Mouse (Mus musculus): Measurements from ENCODE around the gene Lingo1. TPM values are rescaled to one million over a fixed set of nuclear protein-coding genes. Genes with fewer than 3 reads are reported as not detected.

Lingo1 gene
- polyA plus RNA-seq, 1 experiment from 2014 or later = 1.8 TPM

GRCm38 (mm10) chr9:56662946-56663345 is 133.3 kb downstream of the Lingo1 start:
- H3K4me2 ChIP-seq = no peak overlapping the region
- 82% methylated on average over 7 of the region's 7 CpGs for WGBS
- H3K9ac ChIP-seq = no peak overlapping the region
- H3K9me3 ChIP-seq (replicated peaks) = no peaks in the 10 kb centered on the region
- no peak overlapping the region for H3K4me3 ChIP-seq
- H3K36me3 ChIP-seq = no peaks in the 10 kb centered on the region
- ATAC-seq (ENCODE audit: insufficient number of reproducible peaks, low FRiP score) = no peak
- H3K27ac ChIP-seq (ENCODE audit: poor library complexity, severe bottlenecking) = no peak overlapping the region
- H3K27me3 ChIP-seq (replicated peaks) = peaks cover 25% of the 10 kb centered on the region
- H3K4me1 ChIP-seq (replicated peaks) = no peaks in the 10 kb centered on the region

- Histone ChIP-seq H3K36me3 (no peaks in the 10 kb centered on the region), H3K4me1 (replicated peaks) (no peaks in the 10 kb centered on the region), H3K9ac (no peak overlapping the region), H3K4me3 (no peak overlapping the region), H3K27me3 (replicated peaks) (peaks cover 26% of the 10 kb centered on the region), H3K4me2 (no peak overlapping the region), H3K9me3 (replicated peaks) (no peaks in the 10 kb centered on the region), H3K27ac (ENCODE audit: poor library complexity, severe bottlenecking) (no peak overlapping the region)
- no peak for ATAC-seq (ENCODE audit: insufficient number of reproducible peaks, low FRiP score)
- WGBS = 65% methylated on average over 3 of the region's 3 CpGs
Measured at GRCm38 (mm10) chr9:56662405-56662804, 133.9 kb downstream of the Lingo1 start.

GRCm38 (mm10) chr9:56661217-56661840 is 134.9 kb downstream of the Lingo1 start:
- Histone ChIP-seq H3K36me3 (no peaks in the 10 kb centered on the region), H3K9me3 (replicated peaks) (no peaks in the 10 kb centered on the region), H3K4me2 (no peak overlapping the region), H3K4me3 (no peak overlapping the region), H3K4me1 (replicated peaks) (peaks cover 6% of the 10 kb centered on the region; the same call in 1 of the 2 replicates), H3K27me3 (replicated peaks) (peaks cover 34% of the 10 kb centered on the region), H3K27ac (ENCODE audit: poor library complexity, severe bottlenecking) (no peak overlapping the region), H3K9ac (no peak overlapping the region)
- 58% methylated on average over 3 of the region's 3 CpGs for WGBS
- no peak for ATAC-seq (ENCODE audit: insufficient number of reproducible peaks, low FRiP score)

- ATAC-seq (ENCODE audit: insufficient number of reproducible peaks, low FRiP score) = no peak
- Histone ChIP-seq H3K9ac (no peak overlapping the region), H3K36me3 (no peaks in the 10 kb centered on the region), H3K4me3 (no peak overlapping the region), H3K4me1 (replicated peaks) (peaks cover 6% of the 10 kb centered on the region; the same call in 1 of the 2 replicates), H3K27ac (ENCODE audit: poor library complexity, severe bottlenecking) (no peak overlapping the region), H3K27me3 (replicated peaks) (peaks cover 35% of the 10 kb centered on the region), H3K9me3 (replicated peaks) (no peaks in the 10 kb centered on the region), H3K4me2 (no peak overlapping the region)
- 71% methylated on average over 4 of the region's 4 CpGs for WGBS
Measured at GRCm38 (mm10) chr9:56658580-56658979, 137.7 kb downstream of the Lingo1 start.

- Histone ChIP-seq H3K27ac (ENCODE audit: poor library complexity, severe bottlenecking) (no peak overlapping the region), H3K4me3 (no peak overlapping the region), H3K9me3 (replicated peaks) (no peaks in the 10 kb centered on the region), H3K9ac (no peak overlapping the region), H3K36me3 (no peaks in the 10 kb centered on the region), H3K4me1 (replicated peaks) (peaks cover 6% of the 10 kb centered on the region; the same call in 1 of the 2 replicates), H3K4me2 (no peak overlapping the region), H3K27me3 (replicated peaks) (peaks cover 38% of the 10 kb centered on the region)
- WGBS = 64% methylated on average over 6 of the region's 6 CpGs
- ATAC-seq (ENCODE audit: insufficient number of reproducible peaks, low FRiP score) = no peak
Measured at GRCm38 (mm10) chr9:56657996-56658398, 138.3 kb downstream of the Lingo1 start.

- H3K27ac ChIP-seq (ENCODE audit: poor library complexity, severe bottlenecking) = no peak overlapping the region
- no peak for ATAC-seq (ENCODE audit: insufficient number of reproducible peaks, low FRiP score)
- H3K36me3 ChIP-seq = no peaks in the 10 kb centered on the region
- H3K4me2 ChIP-seq = no peak overlapping the region
- H3K4me1 ChIP-seq (replicated peaks) = peaks cover 6% of the 10 kb centered on the region; the same call in 1 of the 2 replicates
- H3K4me3 ChIP-seq = no peak overlapping the region
- peaks cover 31% of the 10 kb centered on the region for H3K27me3 ChIP-seq (replicated peaks)
- no peak overlapping the region for H3K9ac ChIP-seq
- WGBS = 43% methylated on average over 16 of the region's 16 CpGs
- no peaks in the 10 kb centered on the region for H3K9me3 ChIP-seq (replicated peaks)
Measured at GRCm38 (mm10) chr9:56656766-56657542, 139.3 kb downstream of the Lingo1 start.

- no peak overlapping the region for H3K4me2 ChIP-seq
- peaks cover 6% of the 10 kb centered on the region; the same call in 1 of the 2 replicates for H3K4me1 ChIP-seq (replicated peaks)
- no peak overlapping the region for H3K4me3 ChIP-seq
- no peaks in the 10 kb centered on the region for H3K36me3 ChIP-seq
- no peak overlapping the region for H3K9ac ChIP-seq
- peaks cover 22% of the 10 kb centered on the region for H3K27me3 ChIP-seq (replicated peaks)
- 66% methylated on average over 6 of the region's 6 CpGs for WGBS
- H3K27ac ChIP-seq (ENCODE audit: poor library complexity, severe bottlenecking) = no peak overlapping the region
- ATAC-seq (ENCODE audit: insufficient number of reproducible peaks, low FRiP score) = no peak
- no peaks in the 10 kb centered on the region for H3K9me3 ChIP-seq (replicated peaks)
Measured at GRCm38 (mm10) chr9:56655167-56655566, 141.1 kb downstream of the Lingo1 start.

- Histone ChIP-seq H3K9me3 (replicated peaks) (no peaks in the 10 kb centered on the region), H3K4me2 (no peak overlapping the region), H3K36me3 (no peaks in the 10 kb centered on the region), H3K4me1 (replicated peaks) (peaks cover 6% of the 10 kb centered on the region; the same call in 1 of the 2 replicates), H3K4me3 (no peak overlapping the region), H3K9ac (no peak overlapping the region), H3K27me3 (replicated peaks) (peaks cover 21% of the 10 kb centered on the region), H3K27ac (ENCODE audit: poor library complexity, severe bottlenecking) (no peak overlapping the region)
- ATAC-seq (ENCODE audit: insufficient number of reproducible peaks, low FRiP score) = no peak
- WGBS = 60% methylated on average over 7 of the region's 7 CpGs
Measured at GRCm38 (mm10) chr9:56652551-56652950, 143.7 kb downstream of the Lingo1 start.

- Histone ChIP-seq H3K4me3 (no peak overlapping the region), H3K4me2 (no peak overlapping the region), H3K9me3 (replicated peaks) (no peaks in the 10 kb centered on the region), H3K4me1 (replicated peaks) (peaks cover 2% of the 10 kb centered on the region; the same call in 1 of the 2 replicates), H3K36me3 (no peaks in the 10 kb centered on the region), H3K9ac (no peak overlapping the region), H3K27me3 (replicated peaks) (peaks cover 21% of the 10 kb centered on the region), H3K27ac (ENCODE audit: poor library complexity, severe bottlenecking) (no peak overlapping the region)
- no peak for ATAC-seq (ENCODE audit: insufficient number of reproducible peaks, low FRiP score)
- WGBS = 40% methylated on average over 2 of the region's 2 CpGs
Measured at GRCm38 (mm10) chr9:56651586-56651985, 144.7 kb downstream of the Lingo1 start.

- 81% methylated on average over 15 of the region's 15 CpGs for WGBS
- no peak for ATAC-seq (ENCODE audit: insufficient number of reproducible peaks, low FRiP score)
- Histone ChIP-seq H3K27ac (ENCODE audit: poor library complexity, severe bottlenecking) (no peak overlapping the region), H3K27me3 (replicated peaks) (peaks cover 41% of the 10 kb centered on the region), H3K36me3 (no peaks in the 10 kb centered on the region), H3K4me2 (no peak overlapping the region), H3K4me1 (replicated peaks) (no peaks in the 10 kb centered on the region), H3K4me3 (no peak overlapping the region), H3K9me3 (replicated peaks) (no peaks in the 10 kb centered on the region), H3K9ac (no peak overlapping the region)
Measured at GRCm38 (mm10) chr9:56646227-56647025, 149.8 kb downstream of the Lingo1 start.

GRCm38 (mm10) chr9:56643474-56643873 is 152.8 kb downstream of the Lingo1 start:
- H3K4me2 ChIP-seq = no peak overlapping the region
- H3K9me3 ChIP-seq (replicated peaks) = no peaks in the 10 kb centered on the region
- H3K36me3 ChIP-seq = no peaks in the 10 kb centered on the region
- no peaks in the 10 kb centered on the region for H3K4me1 ChIP-seq (replicated peaks)
- ATAC-seq (ENCODE audit: insufficient number of reproducible peaks, low FRiP score) = no peak
- WGBS = 68% methylated on average over 5 of the region's 5 CpGs
- no peak overlapping the region for H3K4me3 ChIP-seq
- H3K9ac ChIP-seq = no peak overlapping the region
- H3K27ac ChIP-seq (ENCODE audit: poor library complexity, severe bottlenecking) = no peak overlapping the region
- peaks cover 66% of the 10 kb centered on the region for H3K27me3 ChIP-seq (replicated peaks)
